ENCODE assay signal across 12 mouse cellular contexts in the genomic region with DNA sequence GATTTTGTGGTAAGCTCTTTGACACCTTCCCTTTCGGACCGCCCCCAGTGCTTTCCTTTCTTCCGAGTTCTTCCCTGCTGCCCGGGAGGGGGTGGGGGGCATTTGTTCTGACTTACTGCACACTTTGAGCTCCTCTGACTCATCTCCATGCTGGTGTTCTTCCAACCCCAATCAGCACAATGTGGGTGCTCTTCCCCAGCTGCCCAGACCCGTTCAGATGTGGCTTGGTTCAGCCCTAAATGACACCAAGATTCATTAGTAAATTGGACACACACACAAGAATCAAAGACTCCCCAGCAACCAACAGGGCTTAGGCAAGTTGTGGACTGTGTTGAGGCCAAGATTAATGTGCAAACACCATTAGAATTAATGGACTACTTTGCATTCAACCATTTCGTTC. TPM values are rescaled to one million over a fixed set of nuclear protein-coding genes. Genes with fewer than 3 reads are reported as not detected.
DNase-seq lines count a peak whose midpoint lies in the region; ATAC-seq and TF ChIP-seq lines count a peak whose summit lies in the region.
"Had no signal": no experiment of that assay in that cellular context is flagged by ENCODE, and none has a peak within 500 bp of the region (broad histone marks: within the 10 kb centered on the region; RNA-seq: fewer than 3 reads in every experiment).

No protein-coding gene starts in this region.

- H3K27me3 ChIP-seq in forebrain, embryonic 15.5 days: no peaks in the 10 kb centered on the region
- H3K27me3 ChIP-seq in forebrain, embryonic 13.5 days: no peaks in the 10 kb centered on the region
- H3K27me3 ChIP-seq in Patski: no peaks in the 10 kb centered on the region
- H3K27me3 ChIP-seq in hindbrain, postnatal 0 days (ENCODE audit: insufficient read depth, low read length): no peaks in the 10 kb centered on the region
- no peaks in the 10 kb centered on the region for H3K27me3 ChIP-seq in neural tube, embryonic 12.5 days (replicated peaks)
- H3K27me3 ChIP-seq: CH12.LX had no signal

- DNase-seq in Patski (ENCODE audit: low read depth, low spot score): peak; percentile 25
- peak; percentile 69 for DNase-seq in hindbrain, postnatal 0 days (ENCODE audit: low spot score)
- DNase-seq in embryo, embryonic 9.5 days (ENCODE audit: extremely low spot score): no peak
- no peak for DNase-seq in kidney, adult 11 months
- DNase-seq: adrenal gland, postnatal 10 days; spleen, adult 18-20 months had no signal

- H3K4me2 ChIP-seq in forebrain, embryonic 15.5 days (replicated peaks): no peak overlapping the region
- H3K4me2 ChIP-seq in forebrain, embryonic 13.5 days: no peak overlapping the region
- no peak overlapping the region for H3K4me2 ChIP-seq in hindbrain, postnatal 0 days (ENCODE audit: low read depth, low read length)
- H3K4me2 ChIP-seq in neural tube, embryonic 12.5 days (replicated peaks): no peak overlapping the region

- 12% methylated on average over 6 of the region's 6 CpGs for WGBS in forebrain, embryonic 15.5 days
- WGBS in forebrain, embryonic 13.5 days: 15% methylated on average over 6 of the region's 6 CpGs
- WGBS in hindbrain, postnatal 0 days: 22% methylated on average over 6 of the region's 6 CpGs
- WGBS in neural tube, embryonic 12.5 days: 14% methylated on average over 6 of the region's 6 CpGs

- ATAC-seq in forebrain, embryonic 15.5 days (replicated peaks): peak; percentile 52; the same call in 1 of the 2 replicates
- ATAC-seq in forebrain, embryonic 13.5 days: no peak
- ATAC-seq in Patski: peak; percentile 60
- peak; percentile 83 for ATAC-seq in hindbrain, postnatal 0 days
- peak; percentile 91 for ATAC-seq in neural tube, embryonic 12.5 days (ENCODE audit: low FRiP score, low read depth)
- no peak for ATAC-seq in activated CD4-positive, CD25-positive, alpha-beta regulatory T cell, adult 4 months
- ATAC-seq: lung, postnatal 0 days had no signal

- H3K4me1 ChIP-seq in forebrain, embryonic 15.5 days: peaks cover 17% of the 10 kb centered on the region
- H3K4me1 ChIP-seq in forebrain, embryonic 13.5 days: peaks cover 16% of the 10 kb centered on the region
- 0 out of 2 replicates have a peak, but pooled peaks cover 2% of the 10 kb centered on the region for H3K4me1 ChIP-seq in hindbrain, postnatal 0 days (ENCODE audit: insufficient read depth, low read length)
- H3K4me1 ChIP-seq in neural tube, embryonic 12.5 days: peaks cover 6% of the 10 kb centered on the region

- H3K4me3 ChIP-seq in forebrain, embryonic 15.5 days: no peak overlapping the region
- no peak overlapping the region for H3K4me3 ChIP-seq in forebrain, embryonic 13.5 days
- no peak overlapping the region for H3K4me3 ChIP-seq in hindbrain, postnatal 0 days (ENCODE audit: low read length)
- no peak overlapping the region for H3K4me3 ChIP-seq in neural tube, embryonic 12.5 days

- no peak overlapping the region for H3K27ac ChIP-seq in forebrain, embryonic 15.5 days (replicated peaks)
- no peak overlapping the region for H3K27ac ChIP-seq in forebrain, embryonic 13.5 days
- H3K27ac ChIP-seq in hindbrain, postnatal 0 days: peak overlapping the region; percentile 59; the same call in 1 of the 2 replicates
- H3K27ac ChIP-seq in neural tube, embryonic 12.5 days: peak overlapping the region; percentile 5; the same call in 1 of the 2 replicates

- H3K9me3 ChIP-seq in forebrain, embryonic 15.5 days: no peaks in the 10 kb centered on the region
- no peaks in the 10 kb centered on the region for H3K9me3 ChIP-seq in forebrain, embryonic 13.5 days (replicated peaks)
- no peaks in the 10 kb centered on the region for H3K9me3 ChIP-seq in hindbrain, postnatal 0 days (ENCODE audit: low read length)
- no peaks in the 10 kb centered on the region for H3K9me3 ChIP-seq in neural tube, embryonic 12.5 days

- no peak overlapping the region for H3K9ac ChIP-seq in forebrain, embryonic 15.5 days (replicated peaks)
- H3K9ac ChIP-seq in forebrain, embryonic 13.5 days: no peak overlapping the region
- no peak overlapping the region for H3K9ac ChIP-seq in hindbrain, postnatal 0 days (replicated peaks; ENCODE audit: low read length)
- no peak overlapping the region for H3K9ac ChIP-seq in neural tube, embryonic 12.5 days

- CTCF ChIA-PET in Patski (lab: Charles Lee): interaction anchor here (0.8 to 1.2 kb wide), 2 partner anchors 12 to 24 kb away, joined by 3 read pairs; no protein-coding TSS in a partner anchor

- TF ChIP-seq CTCF in Patski (IDR thresholded peaks at IDR 0.05): no peak
- TF ChIP-seq CTCF in hindbrain, postnatal 0 days (IDR thresholded peaks at IDR 0.05; ENCODE audit: low read depth): no peak

- in situ Hi-C loops in Patski (cut with MboI; ENCODE audit: low pct_unique_long_range_greater_than_20kb): no loop called here

- no peaks in the 10 kb centered on the region for H3K36me3 ChIP-seq in forebrain, embryonic 15.5 days
- H3K36me3 ChIP-seq in forebrain, embryonic 13.5 days (ENCODE audit: poor library complexity, severe bottlenecking): no peaks in the 10 kb centered on the region
- no peaks in the 10 kb centered on the region for H3K36me3 ChIP-seq in hindbrain, postnatal 0 days (ENCODE audit: insufficient read depth, low read length)
- no peaks in the 10 kb centered on the region for H3K36me3 ChIP-seq in neural tube, embryonic 12.5 days

- POLR2A ChIA-PET in Patski (lab: Charles Lee): interaction anchor here (1.4 kb wide), 1 partner anchor 21 kb away, joined by 3 read pairs; no protein-coding TSS in a partner anchor

RNA-seq across cellular contexts. Expression of a gene that starts 30.5 kb away (rescaled TPM):
- polyA plus RNA-seq in forebrain, embryonic 15.5 days (2015; fragmentation: Nextera tagmentation; extraction: Ambion mirVana): 20.9 and 22.8 TPM in 2 replicates
- polyA plus RNA-seq in forebrain, embryonic 13.5 days (2015; fragmentation: Nextera tagmentation; extraction: Ambion mirVana): 12.7 and 13.6 TPM in 2 replicates
- polyA plus RNA-seq in Patski (2021): 21.9 TPM
- total RNA-seq in hindbrain, postnatal 0 days (2014; rRNA removed): 38.5 and 41.9 TPM in 2 replicates
- 14.2 TPM in 2 replicates for polyA plus RNA-seq in hindbrain, postnatal 0 days (2015; fragmentation: Nextera tagmentation; extraction: Ambion mirVana)
- polyA plus RNA-seq in neural tube, embryonic 12.5 days (2016; fragmentation: Nextera tagmentation; extraction: Ambion mirVana): 12.0 and 12.4 TPM in 2 replicates
- polyA plus RNA-seq in activated CD4-positive, CD25-positive, alpha-beta regulatory T cell, adult 4 months (2017; shearing (Covaris generic)): 10 to 100 TPM; 10.1 to 16.7 TPM

Comparison
In these comparisons a context has a peak if more than half of its experiments do, and no peak if none do; other contexts are left out.
1. ATAC-seq: peak in forebrain, embryonic 15.5 days (single experiment), Patski (single experiment), hindbrain, postnatal 0 days (single experiment) and neural tube, embryonic 12.5 days (single experiment); none in forebrain, embryonic 13.5 days (single experiment) and activated CD4-positive, CD25-positive, alpha-beta regulatory T cell, adult 4 months (single experiment).
2. H3K27ac ChIP-seq: peak in hindbrain, postnatal 0 days (single experiment) and neural tube, embryonic 12.5 days (single experiment); none in forebrain, embryonic 15.5 days (single experiment) and forebrain, embryonic 13.5 days (single experiment).
3. DNase-seq: peak in Patski (single experiment) and hindbrain, postnatal 0 days (single experiment); none in embryo, embryonic 9.5 days (single experiment) and kidney, adult 11 months (single experiment).